Mouse (Mus musculus) thymus, postnatal 25 days (tissue): ENCODE measurements around the gene Sntb2.

Experiments used
- DNase-seq: peaks from one replicate; pipeline ENCODE4 v3.0.0; 2022

Sntb2 gene

GRCm38 (mm10) chr8:106932376-106933065, 3.0 kb upstream of the Sntb2 start:
- DNase-seq = no peak

GRCm38 (mm10) chr8:106933506-106934143, 1.9 kb upstream of the Sntb2 start:
- no peak for DNase-seq

GRCm38 (mm10) chr8:106934226-106934977, 1.1 kb upstream of the Sntb2 start:
- DNase-seq = no peak

GRCm38 (mm10) chr8:106935899-106936477, 438 bp downstream of the Sntb2 start:
- peak; percentile 47 for DNase-seq

GRCm38 (mm10) chr8:106936478-106937051, 1.0 kb downstream of the Sntb2 start:
- peak; percentile 8 for DNase-seq

GRCm38 (mm10) chr8:106937081-106937800, 1.7 kb downstream of the Sntb2 start:
- no peak for DNase-seq

- no peak for DNase-seq
Measured at GRCm38 (mm10) chr8:106941806-106942205, 6.3 kb downstream of the Sntb2 start.

- DNase-seq = no peak
Measured at GRCm38 (mm10) chr8:106943874-106944418, 8.4 kb downstream of the Sntb2 start.

- DNase-seq = no peak
Measured at GRCm38 (mm10) chr8:106944756-106945155, 9.2 kb downstream of the Sntb2 start.

- DNase-seq = no peak
Measured at GRCm38 (mm10) chr8:106948678-106949243, 13.2 kb downstream of the Sntb2 start.

- no peak for DNase-seq
Measured at GRCm38 (mm10) chr8:106951707-106952106, 16.2 kb downstream of the Sntb2 start.

- no peak for DNase-seq
Measured at GRCm38 (mm10) chr8:106953571-106953970, 18.0 kb downstream of the Sntb2 start.

- DNase-seq = no peak
Measured at GRCm38 (mm10) chr8:106957086-106957485, 21.5 kb downstream of the Sntb2 start.

- DNase-seq = no peak
Measured at GRCm38 (mm10) chr8:106958212-106958611, 22.7 kb downstream of the Sntb2 start.

GRCm38 (mm10) chr8:106959626-106960025, 24.1 kb downstream of the Sntb2 start:
- no peak for DNase-seq

- no peak for DNase-seq
Measured at GRCm38 (mm10) chr8:106962322-106962721, 26.8 kb downstream of the Sntb2 start.

- DNase-seq = no peak
Measured at GRCm38 (mm10) chr8:106963365-106963764, 27.8 kb downstream of the Sntb2 start.

GRCm38 (mm10) chr8:106964573-106964972, 29.0 kb downstream of the Sntb2 start:
- DNase-seq = no peak

GRCm38 (mm10) chr8:106969964-106970363, 34.4 kb downstream of the Sntb2 start:
- no peak for DNase-seq

GRCm38 (mm10) chr8:106971916-106972315, 36.4 kb downstream of the Sntb2 start:
- DNase-seq = no peak

GRCm38 (mm10) chr8:106972538-106973264, 37.2 kb downstream of the Sntb2 start:
- no peak for DNase-seq
